Mouse (Mus musculus): Measurements from ENCODE around the gene Psmd2. TPM values are rescaled to one million over a fixed set of nuclear protein-coding genes. Genes with fewer than 3 reads are reported as not detected.
"Not testable (repeated sequence)": the region's sequence is repeated elsewhere in the genome, so short reads cannot be mapped to it uniquely, and the experiment has no call there.

The Psmd2 gene
- polyA plus RNA-seq, 1 experiment from 2014 or later, result 265 TPM

DNA sequence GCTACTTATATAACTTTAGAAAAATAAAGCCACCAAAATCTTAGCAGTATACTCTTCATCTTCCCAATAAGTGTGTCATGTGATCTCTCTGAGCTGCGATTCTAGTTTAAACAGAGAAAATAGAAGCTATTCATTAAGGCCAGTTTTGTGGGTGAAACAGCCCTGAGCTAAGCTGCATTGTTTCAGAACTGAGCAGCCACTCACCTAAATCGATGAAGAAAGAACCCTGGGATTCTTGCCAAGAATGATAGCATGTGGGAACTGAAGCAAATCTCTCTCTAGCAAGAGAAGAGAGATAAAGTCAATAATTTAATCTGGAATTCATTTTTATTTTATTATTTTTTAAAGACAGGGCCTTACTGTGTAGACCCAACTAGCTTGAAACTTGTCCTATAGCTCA, 28.2 kb upstream of the Psmd2 start:
- Histone ChIP-seq H3K27ac (no peak overlapping the region), H3K4me3 (replicated peaks) (no peak overlapping the region), H3K36me3 (no peaks in the 10 kb centered on the region), H3K27me3 (replicated peaks) (peaks cover 32% of the 10 kb centered on the region), H3K9ac (no peak overlapping the region), H3K4me2 (no peak overlapping the region), H3K9me3 (no peaks in the 10 kb centered on the region), H3K4me1 (peaks cover 24% of the 10 kb centered on the region)
- ATAC-seq (ENCODE audit: insufficient read depth, low FRiP score, low read depth), result no peak
- 52% methylated on average over 2 of the region's 2 CpGs for WGBS

DNA sequence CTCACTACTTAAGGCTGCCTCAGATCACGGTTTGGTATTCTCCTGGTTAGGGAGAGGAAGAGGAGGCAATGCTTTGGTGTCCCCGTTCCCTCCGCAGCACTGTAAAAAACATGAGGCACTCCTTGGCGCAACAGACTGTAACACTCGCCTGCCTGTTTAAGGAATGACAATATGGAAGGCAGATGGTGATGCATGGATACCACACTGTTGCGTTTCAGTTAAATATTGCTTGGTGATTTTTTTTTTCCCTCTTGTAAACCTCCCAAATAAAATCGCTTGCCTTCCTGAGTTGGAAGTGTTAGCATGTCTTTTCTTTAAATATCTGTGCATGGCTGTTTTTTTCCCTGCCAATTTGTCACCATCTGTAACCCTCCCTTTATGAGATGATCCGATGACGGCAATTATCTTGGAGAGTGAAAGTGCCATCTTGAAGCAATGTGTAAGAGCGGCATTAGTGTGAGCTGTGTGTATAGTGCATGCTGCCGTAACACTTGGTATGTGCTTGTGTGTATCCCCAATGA, 22.5 kb upstream of the Psmd2 start:
- Histone ChIP-seq H3K4me2 (no peak overlapping the region), H3K4me1 (peaks cover 8% of the 10 kb centered on the region; the same call in 1 of the 2 replicates), H3K4me3 (replicated peaks) (no peak overlapping the region), H3K9ac (no peak overlapping the region), H3K27ac (no peak overlapping the region), H3K9me3 (no peaks in the 10 kb centered on the region), H3K36me3 (no peaks in the 10 kb centered on the region), H3K27me3 (replicated peaks) (peaks cover 12% of the 10 kb centered on the region; the same call in 1 of the 2 replicates)
- 54% methylated on average over 11 of the region's 11 CpGs for WGBS
- ATAC-seq (ENCODE audit: insufficient read depth, low FRiP score, low read depth), result no peak

DNA sequence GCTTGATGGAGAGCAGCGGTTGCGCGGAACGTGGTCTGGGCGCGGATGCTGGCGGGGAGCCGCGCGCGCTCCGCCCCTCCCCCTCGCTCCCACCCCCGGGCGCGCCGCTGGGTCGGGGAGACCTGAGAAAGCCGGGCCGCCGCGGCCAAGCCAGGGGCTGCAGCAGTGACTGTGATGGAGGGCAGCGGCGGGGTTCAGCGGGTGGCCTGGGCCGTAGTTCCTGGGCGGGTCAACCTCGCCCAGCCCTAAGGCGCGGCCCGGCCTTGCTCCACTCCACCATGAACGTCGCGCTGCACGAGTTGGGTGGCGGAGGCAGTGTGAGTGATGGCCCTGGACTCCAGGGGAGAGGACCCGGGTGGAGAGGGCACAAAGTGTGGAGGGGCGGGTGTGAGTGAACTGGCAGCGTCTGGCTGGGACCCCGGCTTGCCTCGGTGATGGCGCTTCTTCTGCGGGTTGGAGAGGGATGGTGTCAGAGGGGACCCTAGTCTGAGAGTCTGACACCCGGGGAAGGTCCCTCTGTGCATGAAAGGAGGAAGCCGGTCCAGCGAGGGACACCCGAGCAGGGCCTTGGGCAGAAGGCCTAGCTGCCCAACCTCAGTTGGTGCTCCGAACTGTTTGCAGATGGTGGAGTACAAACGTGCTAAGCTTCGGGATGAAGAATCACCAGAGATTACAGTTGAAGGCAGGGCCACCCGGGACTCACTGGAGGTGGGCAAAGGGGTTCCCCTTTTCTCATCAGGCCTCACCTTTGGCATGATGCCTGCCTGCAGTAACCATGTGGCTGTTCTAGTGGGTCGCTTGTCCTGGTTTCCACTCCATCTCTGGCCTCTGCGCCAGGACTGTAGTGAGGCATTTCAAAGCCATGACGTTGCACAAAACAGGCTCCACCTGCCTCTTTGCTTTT, 21.5 kb upstream of the Psmd2 start, which contains the start of gene Ece2:
Gene Ece2, plus strand, starts transcription at position 98 of the 904 bp plus-strand sequence.
- ATAC-seq (ENCODE audit: insufficient read depth, low FRiP score, low read depth), result peak; percentile 27; the same call in 1 of the 2 replicates

DNA sequence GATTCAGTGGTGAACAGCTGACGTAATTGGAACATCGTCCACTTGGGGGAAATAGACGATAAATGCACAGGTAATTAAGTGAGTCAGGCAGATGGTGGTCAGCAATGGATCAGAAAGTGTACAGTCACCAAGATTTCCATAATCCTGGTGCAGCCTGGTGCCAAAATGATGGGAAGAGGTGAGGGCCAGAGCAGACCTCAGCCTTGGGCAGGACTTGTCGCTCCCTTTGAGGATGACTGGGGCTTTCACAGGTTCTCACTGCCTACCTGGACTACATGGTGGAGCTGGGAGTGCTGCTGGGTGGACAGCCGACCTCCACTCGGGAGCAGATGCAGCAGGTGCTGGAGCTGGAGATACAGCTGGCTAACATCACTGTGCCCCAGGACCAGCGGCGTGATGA, 14.0 kb upstream of the Psmd2 start:
- Histone ChIP-seq H3K36me3 (no peaks in the 10 kb centered on the region), H3K27ac (no peak overlapping the region), H3K4me3 (replicated peaks) (no peak overlapping the region), H3K4me2 (no peak overlapping the region), H3K27me3 (replicated peaks) (no peaks in the 10 kb centered on the region), H3K9ac (no peak overlapping the region), H3K4me1 (no peaks in the 10 kb centered on the region), H3K9me3 (no peaks in the 10 kb centered on the region)
- 68% methylated on average over 8 of the region's 8 CpGs for WGBS
- ATAC-seq (ENCODE audit: insufficient read depth, low FRiP score, low read depth), result no peak

More for the DNA sequence above, 21.5 kb upstream of the Psmd2 start, which contains the start of gene Ece2:
- Histone ChIP-seq H3K27me3 (replicated peaks) (peaks cover 12% of the 10 kb centered on the region; the same call in 1 of the 2 replicates), H3K9me3 (no peaks in the 10 kb centered on the region), H3K4me1 (peaks cover 8% of the 10 kb centered on the region; the same call in 1 of the 2 replicates), H3K4me3 (replicated peaks) (peak within 1 kb of the TSS; percentile 51), H3K9ac (peak within 1 kb of the TSS; percentile 52; the same call in 1 of the 2 replicates), H3K27ac (no peak within 1 kb of the TSS), H3K4me2 (peak within 1 kb of the TSS; percentile 95), H3K36me3 (no peaks in the 10 kb centered on the region)
- WGBS, result 6% methylated on average over 50 of the region's 54 CpGs

DNA sequence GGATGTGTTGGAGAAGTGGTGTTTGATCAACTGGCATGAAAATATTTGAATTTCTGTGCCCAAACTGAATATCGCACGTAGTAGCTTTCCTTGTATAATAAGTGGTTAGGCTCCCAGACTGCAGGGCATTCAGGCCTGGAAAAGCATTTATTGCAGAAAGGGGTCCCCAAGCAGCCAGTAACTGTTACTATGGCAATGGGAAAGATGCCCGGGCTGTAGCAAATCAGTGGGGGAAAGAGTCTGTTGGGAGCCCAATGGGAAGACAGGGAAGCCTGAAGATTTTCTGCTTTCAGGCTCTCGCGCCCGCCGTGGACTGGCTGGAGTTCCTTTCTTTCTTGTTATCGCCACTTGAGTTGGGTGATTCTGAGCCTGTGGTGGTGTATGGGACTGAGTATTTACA, 13.1 kb upstream of the Psmd2 start:
- no peak for ATAC-seq (ENCODE audit: insufficient read depth, low FRiP score, low read depth)
- Histone ChIP-seq H3K9ac (no peak overlapping the region), H3K9me3 (no peaks in the 10 kb centered on the region), H3K27ac (no peak overlapping the region), H3K27me3 (replicated peaks) (no peaks in the 10 kb centered on the region), H3K4me1 (no peaks in the 10 kb centered on the region), H3K4me3 (replicated peaks) (no peak overlapping the region), H3K36me3 (no peaks in the 10 kb centered on the region), H3K4me2 (no peak overlapping the region)
- 77% methylated on average over 8 of the region's 8 CpGs for WGBS

DNA sequence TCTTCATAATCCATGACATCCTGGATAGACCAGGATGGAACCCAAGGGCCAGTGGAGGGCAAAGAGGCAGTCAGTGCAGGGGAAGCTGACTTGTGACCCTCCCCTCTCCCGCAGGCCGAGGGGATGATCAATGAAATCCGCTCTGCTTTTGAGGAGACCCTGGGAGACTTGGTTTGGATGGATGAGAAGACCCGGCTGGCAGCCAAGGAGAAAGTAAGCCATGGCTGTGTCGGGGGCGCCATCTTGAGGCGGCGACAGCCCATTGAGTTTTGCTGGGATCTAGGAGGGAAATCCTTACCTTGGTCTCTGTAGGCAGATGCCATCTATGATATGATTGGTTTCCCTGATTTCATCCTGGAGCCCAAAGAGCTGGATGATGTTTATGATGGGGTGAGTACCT, 9.3 kb upstream of the Psmd2 start:
- ATAC-seq (ENCODE audit: insufficient read depth, low FRiP score, low read depth), result no peak
- 1% methylated on average over 8 of the region's 8 CpGs for WGBS
- H3K36me3 ChIP-seq, result no peaks in the 10 kb centered on the region
- no peaks in the 10 kb centered on the region for H3K4me1 ChIP-seq
- H3K4me2 ChIP-seq, result no peak overlapping the region
- H3K27ac ChIP-seq, result no peak overlapping the region
- no peak overlapping the region for H3K4me3 ChIP-seq (replicated peaks)
- no peaks in the 10 kb centered on the region for H3K27me3 ChIP-seq (replicated peaks)
- no peaks in the 10 kb centered on the region for H3K9me3 ChIP-seq
- no peak overlapping the region for H3K9ac ChIP-seq

DNA sequence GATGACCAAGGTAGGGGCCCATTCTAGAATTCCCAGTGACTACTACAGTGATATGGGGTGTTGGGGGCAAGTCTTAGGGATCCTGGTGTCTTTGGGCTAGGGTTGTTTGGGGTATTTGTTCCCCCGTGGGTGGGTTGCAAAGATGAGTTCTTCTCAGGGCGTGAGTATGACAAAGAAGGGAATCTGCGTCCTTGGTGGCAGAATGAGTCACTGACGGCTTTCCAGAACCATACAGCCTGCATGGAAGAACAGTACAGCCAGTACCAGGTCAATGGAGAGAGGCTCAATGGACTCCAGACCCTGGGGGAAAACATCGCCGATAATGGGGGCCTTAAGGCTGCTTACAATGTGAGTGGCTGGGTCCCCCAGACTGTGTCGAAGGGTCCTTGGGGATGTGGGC, 7.5 kb upstream of the Psmd2 start:
- no peaks in the 10 kb centered on the region for H3K36me3 ChIP-seq

DNA sequence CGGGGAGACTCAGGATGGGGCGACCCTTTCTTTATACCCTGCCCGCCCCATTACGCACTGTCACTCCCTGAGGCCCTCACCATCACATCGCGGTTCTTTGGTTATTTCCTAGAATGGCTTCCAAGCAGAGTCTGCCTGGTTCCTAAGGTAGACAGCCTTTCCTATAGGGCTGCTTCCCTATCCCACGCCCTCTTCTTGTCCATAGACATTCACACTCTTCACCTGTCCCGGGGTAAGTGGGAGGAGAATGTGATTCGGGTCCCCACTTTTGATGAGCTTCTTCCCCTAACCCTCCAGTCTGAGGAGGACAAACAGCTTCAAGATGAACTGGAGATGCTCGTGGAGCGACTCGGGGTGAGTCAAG, 477 bp downstream of the Psmd2 start:
- ATAC-seq (ENCODE audit: insufficient read depth, low FRiP score, low read depth), result no peak; the same call in 1 of the 2 replicates
- peak overlapping the region; percentile 71; the same call in 1 of the 2 replicates for H3K27ac ChIP-seq

More for the DNA sequence above, 7.5 kb upstream of the Psmd2 start:
- Histone ChIP-seq H3K9me3 (no peaks in the 10 kb centered on the region), H3K4me1 (no peaks in the 10 kb centered on the region), H3K27me3 (replicated peaks) (no peaks in the 10 kb centered on the region), H3K9ac (no peak overlapping the region), H3K4me3 (replicated peaks) (no peak overlapping the region), H3K27ac (no peak overlapping the region), H3K4me2 (no peak overlapping the region)
- 86% methylated on average over 7 of the region's 7 CpGs for WGBS
- no peak for ATAC-seq (ENCODE audit: insufficient read depth, low FRiP score, low read depth)

DNA sequence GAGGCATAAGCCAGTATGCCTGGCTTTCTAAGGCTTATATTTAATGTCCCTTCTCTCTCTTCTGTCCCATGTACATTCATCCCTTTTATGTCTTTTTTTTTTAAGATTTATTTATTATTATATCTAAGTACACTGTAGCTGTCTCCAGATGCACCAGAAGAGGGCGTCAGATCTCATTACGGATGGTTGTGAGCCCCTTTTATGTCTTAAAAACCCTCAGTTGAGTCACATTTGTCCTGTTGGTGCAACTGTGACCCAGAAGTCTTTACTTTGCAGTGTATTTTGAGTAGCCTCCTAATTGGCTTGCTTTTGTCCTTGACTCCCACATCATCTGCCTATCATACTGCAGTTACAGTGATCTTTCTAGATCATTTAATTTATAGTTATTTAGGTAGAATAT, 1.9 kb downstream of the Psmd2 start:
- no peak overlapping the region for H3K4me2 ChIP-seq

More for the DNA sequence above, 477 bp downstream of the Psmd2 start:
- Histone ChIP-seq H3K27me3 (replicated peaks) (no peaks in the 10 kb centered on the region), H3K9ac (peak overlapping the region; percentile 85), H3K4me2 (peak overlapping the region; percentile 86), H3K9me3 (no peaks in the 10 kb centered on the region), H3K4me3 (replicated peaks) (peak overlapping the region; percentile 96), H3K4me1 (0 out of 2 replicates have a peak, but pooled peaks cover 3% of the 10 kb centered on the region), H3K36me3 (peaks cover 20% of the 10 kb centered on the region)
- WGBS, result 9% methylated on average over 12 of the region's 12 CpGs

DNA sequence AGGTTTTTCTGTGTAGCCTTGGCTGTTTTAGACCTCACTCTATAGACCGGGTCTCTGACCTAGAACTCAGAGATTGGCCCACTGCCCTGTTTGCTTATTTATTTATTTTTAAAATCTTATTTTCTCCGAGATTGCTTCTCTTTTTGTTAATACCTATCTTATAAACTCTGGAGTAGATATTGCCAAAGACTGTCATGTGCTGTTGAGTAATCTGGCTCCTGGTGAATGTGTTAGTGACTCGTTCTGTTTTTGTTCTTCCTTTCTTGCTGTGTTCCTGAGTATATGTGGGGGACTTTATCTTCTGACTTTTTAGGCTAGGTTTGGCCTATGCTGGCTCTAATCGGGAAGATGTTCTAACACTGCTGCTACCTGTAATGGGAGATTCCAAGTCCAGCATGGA, 6.2 kb downstream of the Psmd2 start:
- H3K36me3 ChIP-seq, result peaks cover 73% of the 10 kb centered on the region
- H3K9ac ChIP-seq, result no peak overlapping the region
- 89% methylated on average over 4 of the region's 4 CpGs for WGBS
- H3K4me2 ChIP-seq, result no peak overlapping the region
- no peaks in the 10 kb centered on the region for H3K4me1 ChIP-seq
- no peak for ATAC-seq (ENCODE audit: insufficient read depth, low FRiP score, low read depth)
- H3K27ac ChIP-seq, result no peak overlapping the region
- no peaks in the 10 kb centered on the region for H3K9me3 ChIP-seq
- no peaks in the 10 kb centered on the region for H3K27me3 ChIP-seq (replicated peaks)
- no peak overlapping the region for H3K4me3 ChIP-seq (replicated peaks)

More for the DNA sequence above, 1.9 kb downstream of the Psmd2 start:
- Histone ChIP-seq H3K27me3 (replicated peaks) (no peaks in the 10 kb centered on the region), H3K9ac (no peak overlapping the region), H3K4me1 (0 out of 2 replicates have a peak, but pooled peaks cover 3% of the 10 kb centered on the region), H3K4me3 (replicated peaks) (no peak overlapping the region), H3K27ac (no peak overlapping the region), H3K9me3 (no peaks in the 10 kb centered on the region), H3K36me3 (peaks cover 33% of the 10 kb centered on the region)
- no peak for ATAC-seq (ENCODE audit: insufficient read depth, low FRiP score, low read depth)
- 44% methylated on average over 2 of the region's 2 CpGs for WGBS

DNA sequence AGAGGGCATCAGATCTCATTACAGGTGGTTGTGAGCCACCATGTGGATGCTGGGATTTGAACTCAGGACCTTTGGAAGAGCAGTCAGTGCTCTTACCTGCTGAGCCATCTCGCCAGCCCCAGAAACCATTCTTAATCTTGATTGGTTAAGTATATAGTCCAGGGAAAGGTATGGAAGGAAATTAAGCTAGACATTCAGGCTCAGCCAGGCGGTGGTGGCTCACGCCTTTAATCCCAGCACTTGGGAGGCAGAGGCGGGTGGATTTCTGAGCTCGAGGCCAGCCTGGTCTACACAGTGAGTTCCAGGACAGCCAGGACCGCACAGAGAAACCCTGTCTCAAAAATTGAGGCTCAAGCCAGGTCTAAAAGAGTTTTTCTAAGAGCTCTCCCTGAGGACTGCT, 16.6 kb downstream of the Psmd2 start, which contains the start of gene Eif4g1:
Gene Eif4g1, plus strand, starts transcription at position 301 of the 400 bp plus-strand sequence.
- 94% methylated on average over 6 of the region's 6 CpGs for WGBS
- ATAC-seq (ENCODE audit: insufficient read depth, low FRiP score, low read depth); H3K36me3 ChIP-seq; H3K27me3 ChIP-seq (replicated peaks); H3K4me2 ChIP-seq; H3K9me3 ChIP-seq; H3K27ac ChIP-seq; H3K4me3 ChIP-seq (replicated peaks); H3K4me1 ChIP-seq; H3K9ac ChIP-seq: not testable (repeated sequence)

DNA sequence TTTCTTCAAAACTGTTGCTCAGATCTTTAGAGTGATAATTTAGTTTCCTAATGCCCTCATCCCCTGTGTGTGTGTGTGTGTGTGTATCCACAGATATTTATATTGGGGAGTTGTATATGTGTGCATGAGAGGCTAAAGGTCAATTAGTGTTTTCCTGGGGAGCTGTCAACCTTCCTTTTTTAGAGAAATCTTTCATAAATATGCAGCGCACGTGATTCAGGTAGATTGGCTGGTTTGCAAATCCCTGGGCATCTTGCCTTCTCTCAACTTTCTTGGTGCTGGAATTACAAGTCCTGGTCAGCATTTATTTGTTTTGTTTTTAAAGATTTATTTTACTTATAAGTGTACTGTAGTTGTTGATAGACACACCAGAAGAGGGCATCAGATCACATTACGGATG, 18.8 kb downstream of the Psmd2 start:
- H3K36me3 ChIP-seq, result peaks cover 7% of the 10 kb centered on the region; the same call in 1 of the 2 replicates
- no peaks in the 10 kb centered on the region for H3K9me3 ChIP-seq
- H3K27ac ChIP-seq, result no peak overlapping the region
- 89% methylated on average over 3 of the region's 3 CpGs for WGBS
- ATAC-seq (ENCODE audit: insufficient read depth, low FRiP score, low read depth), result no peak
- no peak overlapping the region for H3K9ac ChIP-seq
- no peak overlapping the region for H3K4me3 ChIP-seq (replicated peaks)
- H3K4me2 ChIP-seq, result no peak overlapping the region
- peaks cover 14% of the 10 kb centered on the region for H3K4me1 ChIP-seq
- no peaks in the 10 kb centered on the region for H3K27me3 ChIP-seq (replicated peaks)
